Comparison of ENCODE assay signal across 20 mouse cellular contexts in the genomic region with DNA sequence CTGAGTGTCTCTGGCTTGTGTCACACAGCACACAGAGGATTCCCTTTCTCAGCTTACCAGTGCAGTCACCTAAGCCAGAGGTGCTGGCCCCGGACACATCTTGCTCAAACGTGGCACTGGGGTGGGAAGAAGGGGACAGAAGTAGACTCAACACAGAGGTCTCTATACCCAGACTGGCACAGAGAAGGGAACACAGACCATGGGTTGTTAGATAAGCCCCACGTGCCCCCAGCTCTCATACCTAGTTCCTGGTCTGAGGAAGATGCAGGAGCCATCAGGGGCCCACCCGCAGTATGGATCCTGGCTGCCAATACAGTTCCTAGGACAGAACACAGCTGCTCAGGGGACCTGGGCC. TPM values are rescaled to one million over a fixed set of nuclear protein-coding genes. Genes with fewer than 3 reads are reported as not detected.
"Had no signal": no experiment of that assay in that cellular context is flagged by ENCODE, and none has a peak within 500 bp of the region (broad histone marks: within the 10 kb centered on the region; RNA-seq: fewer than 3 reads in every experiment).

No protein-coding gene starts in this region.

- H3K9ac ChIP-seq: hindbrain, embryonic 13.5 days; hindbrain, embryonic 15.5 days; liver, embryonic 12.5 days; liver, embryonic 14.5 days had no signal

- H3K36me3 ChIP-seq: heart, embryonic 12.5 days; limb, embryonic 15.5 days had no signal

- H3K27ac ChIP-seq: hindbrain, embryonic 13.5 days; hindbrain, embryonic 15.5 days; hindbrain, postnatal 0 days; kidney, postnatal 0 days; limb, embryonic 13.5 days; limb, embryonic 15.5 days; liver, embryonic 12.5 days; liver, embryonic 14.5 days had no signal

- DNase-seq: gastrocnemius, postnatal 14 days; gastrocnemius, postnatal 36 days; kidney, adult 11 months; layer of hippocampus, adult 9-11 months; layer of hippocampus, postnatal 36 days had no signal

- ATAC-seq: hindbrain, postnatal 0 days; liver, embryonic 12.5 days had no signal

RNA-seq across cellular contexts. Expression of gene Lrg1, which starts 3.5 kb away (rescaled TPM):
- total RNA-seq: left cerebral cortex, postnatal 4 days had no signal
- polyA plus RNA-seq: heart, embryonic 10.5 days; heart, embryonic 12.5 days; hindbrain, embryonic 11.5 days; hindbrain, embryonic 13.5 days; intestine, embryonic 14.5 days; kidney, embryonic 14.5 days had no signal

RNA-seq across cellular contexts. Expression of gene Plin5, which starts 7.9 kb away (rescaled TPM):
- total RNA-seq: hematopoietic stem cell, adult 5-6 weeks had no signal
- polyA plus RNA-seq: limb, embryonic 13.5 days had no signal

RNA-seq across cellular contexts. Expression of gene Plin4, which starts 15.7 kb away (rescaled TPM):
- total RNA-seq: hematopoietic stem cell, adult 5-6 weeks had no signal
